Mouse (Mus musculus) embryonic facial prominence, embryonic 11.5 days (tissue): ENCODE data around the gene Zfx. TPM values are rescaled to one million over a fixed set of nuclear protein-coding genes. Genes with fewer than 3 reads are reported as not detected.

Experiments
- ATAC-seq: fragments of 200-750 bp; cut with Nextera tagmentation; replicated peaks from 2 replicates; pipeline ENCODE4 v1.8.0; 2017; ENCODE audit warnings: low read depth; ENCODE audit not compliant: insufficient number of reproducible peaks, low FRiP score, low TSS enrichment
- DNase-seq: peaks from one replicate; pipeline ENCODE4 v3.0.0-alpha.2; 2015; ENCODE audit warnings: low spot score
- H3K27ac ChIP-seq: fragments of 300-500 bp; sonication (generic); replicated peaks from 2 replicates; pipeline ENCODE4 v1.5.1; 2014; ENCODE audit warnings: mild to moderate bottlenecking, low read depth, low read length, control low read depth
- H3K27me3 ChIP-seq: fragments of 300-500 bp; sonication (generic); 2 replicates; pipeline ENCODE4 v1.6.1; 2014; ENCODE audit warnings: mild to moderate bottlenecking, low read length, moderate library complexity, mixed read lengths; ENCODE audit not compliant: control insufficient read depth, insufficient read depth
- H3K36me3 ChIP-seq: fragments of 300-500 bp; sonication (generic); replicated peaks from 2 replicates; pipeline ENCODE4 v1.6.1; 2014; ENCODE audit warnings: low read depth, mild to moderate bottlenecking, low read length, moderate library complexity, mixed read lengths; ENCODE audit not compliant: control insufficient read depth, insufficient read depth
- H3K4me1 ChIP-seq: fragments of 300-500 bp; sonication (generic); 2 replicates; pipeline ENCODE4 v1.6.1; 2014; ENCODE audit warnings: low read length, mixed read lengths; ENCODE audit not compliant: control insufficient read depth, insufficient read depth
- H3K4me2 ChIP-seq: fragments of 300-500 bp; sonication (generic); 2 replicates; pipeline ENCODE4 v1.6.1; 2014; ENCODE audit warnings: low read depth, mild to moderate bottlenecking, control low read depth, low read length, moderate library complexity
- H3K4me3 ChIP-seq: fragments of 300-500 bp; sonication (generic); 2 replicates; pipeline ENCODE4 v1.5.1; 2014; ENCODE audit warnings: low read depth, low read length, control low read depth
- H3K9ac ChIP-seq: fragments of 300-500 bp; sonication (generic); replicated peaks from 2 replicates; pipeline ENCODE4 v1.6.1; 2014; ENCODE audit warnings: mild to moderate bottlenecking, control low read depth, low read length
- H3K9me3 ChIP-seq: fragments of 300-500 bp; sonication (generic); replicated peaks from 2 replicates; pipeline ENCODE4 v1.6.1; 2016; ENCODE audit warnings: mild to moderate bottlenecking, low read length, inconsistent platforms, mixed read lengths; ENCODE audit not compliant: control insufficient read depth
- WGBS: fragments of 180-500 bp; shearing (Covaris S2); extraction: QIAGEN DNeasy Blood & Tissue Kit; methylation state at CpG from one replicate; pipeline ENCODE4 v1.1.7; 2014; 5-methylcytosine and 5-hydroxymethylcytosine counted together
- polyA plus RNA-seq: library from polyadenylated mRNA; unstranded; fragments of >200 nt; fragmentation: Nextera tagmentation; extraction: Ambion mirVana; gene quantifications from 2 replicates; pipeline ENCODE4 v1.2.1, GENCODE M21; 2014

The Zfx gene
- polyA plus RNA-seq, 1 experiment from 2014 or later: 30.1 TPM

GRCm38 (mm10) chrX:94058748-94059147, 64.8 kb downstream of the Zfx start:
- Histone ChIP-seq H3K27me3 (no peaks in the 10 kb centered on the region; the same call in none of the 2 replicates), H3K27ac (no peak overlapping the region), H3K4me3 (no peak overlapping the region), H3K4me1 (no peaks in the 10 kb centered on the region), H3K36me3 (no peaks in the 10 kb centered on the region), H3K9ac (no peak overlapping the region), H3K4me2 (no peak overlapping the region), H3K9me3 (no peaks in the 10 kb centered on the region)
- WGBS: 27% methylated on average over 6 of the region's 6 CpGs
- DNase-seq (peak; percentile 4), ATAC-seq (no peak)

GRCm38 (mm10) chrX:94049048-94049447, 74.5 kb downstream of the Zfx start:
- Histone ChIP-seq H3K36me3 (no peaks in the 10 kb centered on the region), H3K27me3 (peaks cover 2% of the 10 kb centered on the region; the same call in 1 of the 2 replicates), H3K4me1 (no peaks in the 10 kb centered on the region), H3K9ac (no peak overlapping the region), H3K27ac (no peak overlapping the region), H3K9me3 (no peaks in the 10 kb centered on the region), H3K4me3 (no peak overlapping the region), H3K4me2 (no peak overlapping the region)
- WGBS: 64% methylated on average over 3 of the region's 3 CpGs
- DNase-seq (no peak), ATAC-seq (no peak)

GRCm38 (mm10) chrX:94048048-94048447, 75.5 kb downstream of the Zfx start:
- Histone ChIP-seq H3K36me3 (no peaks in the 10 kb centered on the region), H3K4me2 (no peak overlapping the region), H3K9me3 (no peaks in the 10 kb centered on the region), H3K27me3 (peaks cover 2% of the 10 kb centered on the region; the same call in 1 of the 2 replicates), H3K4me1 (no peaks in the 10 kb centered on the region), H3K9ac (no peak overlapping the region), H3K27ac (no peak overlapping the region), H3K4me3 (no peak overlapping the region)
- no peak for ATAC-seq
- WGBS: 52% methylated on average over 5 of the region's 5 CpGs
- no peak for DNase-seq

GRCm38 (mm10) chrX:94047381-94047780, 76.1 kb downstream of the Zfx start:
- H3K4me1 ChIP-seq: no peaks in the 10 kb centered on the region
- H3K36me3 ChIP-seq: no peaks in the 10 kb centered on the region
- ATAC-seq (no peak), DNase-seq (no peak)
- peaks cover 2% of the 10 kb centered on the region; the same call in 1 of the 2 replicates for H3K27me3 ChIP-seq
- no peak overlapping the region for H3K4me2 ChIP-seq
- no peak overlapping the region for H3K9ac ChIP-seq
- no peak overlapping the region for H3K27ac ChIP-seq
- no peaks in the 10 kb centered on the region for H3K9me3 ChIP-seq
- H3K4me3 ChIP-seq: no peak overlapping the region
- WGBS: 82% methylated on average over 5 of the region's 5 CpGs

GRCm38 (mm10) chrX:94032937-94033336, 90.6 kb downstream of the Zfx start:
- Histone ChIP-seq H3K27me3 (no peaks in the 10 kb centered on the region; the same call in 1 of the 2 replicates), H3K4me3 (no peak overlapping the region), H3K27ac (no peak overlapping the region), H3K9me3 (no peaks in the 10 kb centered on the region), H3K4me1 (no peaks in the 10 kb centered on the region), H3K36me3 (no peaks in the 10 kb centered on the region), H3K9ac (no peak overlapping the region), H3K4me2 (no peak overlapping the region)
- ATAC-seq (no peak), DNase-seq (peak; percentile 54)
- WGBS: 37% methylated on average over 11 of the region's 11 CpGs

GRCm38 (mm10) chrX:94030081-94030480, 93.4 kb downstream of the Zfx start:
- DNase-seq: no peak
- Histone ChIP-seq H3K27ac (no peak overlapping the region), H3K4me1 (no peaks in the 10 kb centered on the region), H3K9ac (no peak overlapping the region), H3K27me3 (no peaks in the 10 kb centered on the region; the same call in 1 of the 2 replicates), H3K4me2 (no peak overlapping the region), H3K4me3 (no peak overlapping the region), H3K9me3 (no peaks in the 10 kb centered on the region), H3K36me3 (no peaks in the 10 kb centered on the region)
- ATAC-seq: no peak
- 74% methylated on average over 7 of the region's 7 CpGs for WGBS

Other genes with a start within 250 kb of the Zfx start
- gene AU015836, start 155.0 kb downstream of the Zfx start, polyA plus RNA-seq: 0.14 TPM in 1 of 2 replicates, not detected in the other
- 125 and 129 TPM in 2 replicates for gene Eif2s3x, start 89.2 kb upstream of the Zfx start, polyA plus RNA-seq
- gene Klhl15, start 110.9 kb upstream of the Zfx start, polyA plus RNA-seq: 9.8 and 10.1 TPM in 2 replicates
- gene Fam90a1b, start 243.1 kb upstream of the Zfx start, polyA plus RNA-seq: 0.07 TPM in 1 of 2 replicates, not detected in the other
- 116 and 118 TPM in 2 replicates for gene Apoo, start 243.4 kb upstream of the Zfx start, polyA plus RNA-seq